Mouse (Mus musculus): ENCODE data around the gene Cyren.

DNA sequence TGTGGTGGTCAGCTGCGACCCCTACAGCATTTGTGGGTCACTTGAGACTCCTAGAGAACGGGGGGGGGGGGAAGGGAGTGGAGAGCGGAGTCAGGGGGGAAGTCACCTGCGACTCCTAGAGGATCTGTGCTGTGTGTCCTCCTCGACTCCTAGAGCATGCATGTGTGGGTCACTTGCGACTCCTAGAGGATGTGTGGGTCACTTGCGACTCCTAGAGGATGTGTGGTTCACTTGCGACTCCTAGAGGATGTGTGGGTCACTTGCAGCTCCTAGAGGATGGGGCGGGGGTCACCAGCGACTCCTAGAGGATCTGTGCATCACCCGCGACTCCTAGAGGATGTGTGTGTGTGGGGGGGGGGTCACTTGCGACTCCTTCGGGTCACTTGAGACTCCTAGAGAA lies 44.1 kb upstream of the Cyren start:
- peak; percentile 64 for TF ChIP-seq CTCF (IDR thresholded peaks at IDR 0.05)
- no peak for TF ChIP-seq POLR2A (IDR thresholded peaks at IDR 0.05; ENCODE audit: insufficient read depth, low read depth, low read length)
- 0 out of 2 replicates have a peak, but pooled peaks have one; percentile 52 for TF ChIP-seq EP300 (IDR thresholded peaks at IDR 0.05; ENCODE audit: insufficient read depth, low read depth, low read length)
